Mouse (Mus musculus): ENCODE measurements at regions not wholly inside any gene's neighbourhood (a gene's known extent, or its start where the extent isn't known, plus 50 kb on each side); places are given as distances from the start of the nearest gene placed in this dataset.

- TF ChIP-seq GATA1 (IDR thresholded peaks at IDR 0.05; ENCODE audit: borderline replicate concordance, low read length) (no peak), FLI1 (IDR thresholded peaks at IDR 0.05; ENCODE audit: low read length) (no peak)
Measured at GRCm38 (mm10) chr5:125902038-125902437, 370.5 kb downstream of the Tmem132b start.
